Mouse (Mus musculus): Measurements from ENCODE around the gene Styxl1. TPM values are rescaled to one million over a fixed set of nuclear protein-coding genes. Genes with fewer than 3 reads are reported as not detected.

Gene Styxl1
- polyA plus RNA-seq, 1 experiment from 2014 or later = 0.50 TPM

- no peak overlapping the region for H3K4me2 ChIP-seq
- no peak overlapping the region for H3K27ac ChIP-seq
- H3K4me3 ChIP-seq = no peak overlapping the region
- H3K36me3 ChIP-seq (replicated peaks) = peaks cover 5% of the 10 kb centered on the region; the same call in 1 of the 2 replicates
- H3K9me3 ChIP-seq = no peaks in the 10 kb centered on the region
- no peak for ATAC-seq (replicated peaks)
- H3K27me3 ChIP-seq (replicated peaks) = no peaks in the 10 kb centered on the region
- H3K9ac ChIP-seq = no peak overlapping the region
- WGBS = 96% methylated on average over 8 of the region's 8 CpGs
- H3K4me1 ChIP-seq = peaks cover 19% of the 10 kb centered on the region
Measured at GRCm38 (mm10) chr5:135721076-135721475, 57.1 kb downstream of the Styxl1 start.

GRCm38 (mm10) chr5:135720121-135720520 is 58.1 kb downstream of the Styxl1 start:
- WGBS = 78% methylated on average over 3 of the region's 3 CpGs
- peaks cover 5% of the 10 kb centered on the region; the same call in 1 of the 2 replicates for H3K36me3 ChIP-seq (replicated peaks)
- no peak for ATAC-seq (replicated peaks)
- H3K27ac ChIP-seq = no peak overlapping the region
- no peak overlapping the region for H3K4me2 ChIP-seq
- H3K27me3 ChIP-seq (replicated peaks) = no peaks in the 10 kb centered on the region
- no peaks in the 10 kb centered on the region for H3K9me3 ChIP-seq
- H3K9ac ChIP-seq = no peak overlapping the region
- H3K4me1 ChIP-seq = peaks cover 10% of the 10 kb centered on the region
- no peak overlapping the region for H3K4me3 ChIP-seq

GRCm38 (mm10) chr5:135719586-135720120 is 58.5 kb downstream of the Styxl1 start:
- Histone ChIP-seq H3K9ac (no peak overlapping the region), H3K27me3 (replicated peaks) (no peaks in the 10 kb centered on the region), H3K4me1 (peaks cover 5% of the 10 kb centered on the region), H3K27ac (no peak overlapping the region), H3K36me3 (replicated peaks) (peaks cover 5% of the 10 kb centered on the region; the same call in 1 of the 2 replicates), H3K4me3 (no peak overlapping the region), H3K4me2 (no peak overlapping the region), H3K9me3 (no peaks in the 10 kb centered on the region)
- no peak for ATAC-seq (replicated peaks)
- WGBS = 86% methylated on average over 10 of the region's 10 CpGs

- H3K36me3 ChIP-seq (replicated peaks) = peaks cover 5% of the 10 kb centered on the region; the same call in 1 of the 2 replicates
- H3K27ac ChIP-seq = no peak overlapping the region
- H3K4me1 ChIP-seq = 0 out of 2 replicates have a peak, but pooled peaks cover 2% of the 10 kb centered on the region
- no peaks in the 10 kb centered on the region for H3K27me3 ChIP-seq (replicated peaks)
- no peak overlapping the region for H3K4me3 ChIP-seq
- no peak for ATAC-seq (replicated peaks)
- no peak overlapping the region for H3K4me2 ChIP-seq
- no peak overlapping the region for H3K9ac ChIP-seq
- 59% methylated on average over 10 of the region's 10 CpGs for WGBS
- H3K9me3 ChIP-seq = no peaks in the 10 kb centered on the region
Measured at GRCm38 (mm10) chr5:135715624-135716023, 62.6 kb downstream of the Styxl1 start.

GRCm38 (mm10) chr5:135713441-135714218 is 64.6 kb downstream of the Styxl1 start:
- Histone ChIP-seq H3K9me3 (no peaks in the 10 kb centered on the region), H3K27ac (no peak overlapping the region), H3K4me2 (no peak overlapping the region), H3K27me3 (replicated peaks) (no peaks in the 10 kb centered on the region), H3K4me3 (no peak overlapping the region), H3K36me3 (replicated peaks) (peaks cover 5% of the 10 kb centered on the region; the same call in 1 of the 2 replicates), H3K4me1 (0 out of 2 replicates have a peak, but pooled peaks cover 2% of the 10 kb centered on the region), H3K9ac (no peak overlapping the region)
- no peak for ATAC-seq (replicated peaks)
- WGBS = 81% methylated on average over 16 of the region's 16 CpGs

- Histone ChIP-seq H3K4me2 (no peak overlapping the region), H3K36me3 (replicated peaks) (peaks cover 5% of the 10 kb centered on the region; the same call in 1 of the 2 replicates), H3K9me3 (no peaks in the 10 kb centered on the region), H3K4me3 (no peak overlapping the region), H3K27ac (no peak overlapping the region), H3K9ac (no peak overlapping the region), H3K27me3 (replicated peaks) (no peaks in the 10 kb centered on the region), H3K4me1 (0 out of 2 replicates have a peak, but pooled peaks cover 2% of the 10 kb centered on the region)
- 72% methylated on average over 4 of the region's 4 CpGs for WGBS
- ATAC-seq (replicated peaks) = no peak
Measured at GRCm38 (mm10) chr5:135712803-135713202, 65.4 kb downstream of the Styxl1 start.

GRCm38 (mm10) chr5:135711582-135712355 is 66.4 kb downstream of the Styxl1 start:
- Histone ChIP-seq H3K9me3 (no peaks in the 10 kb centered on the region), H3K4me3 (no peak overlapping the region), H3K36me3 (replicated peaks) (no peaks in the 10 kb centered on the region), H3K27me3 (replicated peaks) (no peaks in the 10 kb centered on the region), H3K4me1 (0 out of 2 replicates have a peak, but pooled peaks cover 2% of the 10 kb centered on the region), H3K4me2 (no peak overlapping the region), H3K9ac (no peak overlapping the region), H3K27ac (no peak overlapping the region)
- ATAC-seq (replicated peaks) = no peak
- WGBS = 92% methylated on average over 13 of the region's 13 CpGs

- H3K9ac ChIP-seq = no peak overlapping the region
- 0 out of 2 replicates have a peak, but pooled peaks cover 2% of the 10 kb centered on the region for H3K4me1 ChIP-seq
- no peaks in the 10 kb centered on the region for H3K9me3 ChIP-seq
- H3K27me3 ChIP-seq (replicated peaks) = no peaks in the 10 kb centered on the region
- no peak for ATAC-seq (replicated peaks)
- H3K4me3 ChIP-seq = no peak overlapping the region
- 83% methylated on average over 7 of the region's 7 CpGs for WGBS
- no peaks in the 10 kb centered on the region for H3K36me3 ChIP-seq (replicated peaks)
- H3K4me2 ChIP-seq = no peak overlapping the region
- H3K27ac ChIP-seq = no peak overlapping the region
Measured at GRCm38 (mm10) chr5:135710599-135711214, 67.5 kb downstream of the Styxl1 start.

- no peaks in the 10 kb centered on the region for H3K9me3 ChIP-seq
- H3K4me2 ChIP-seq = no peak overlapping the region
- no peak overlapping the region for H3K4me3 ChIP-seq
- WGBS = 94% methylated on average over 5 of the region's 5 CpGs
- H3K4me1 ChIP-seq = 0 out of 2 replicates have a peak, but pooled peaks cover 2% of the 10 kb centered on the region
- no peak for ATAC-seq (replicated peaks)
- H3K27ac ChIP-seq = no peak overlapping the region
- no peaks in the 10 kb centered on the region for H3K27me3 ChIP-seq (replicated peaks)
- H3K9ac ChIP-seq = no peak overlapping the region
- H3K36me3 ChIP-seq (replicated peaks) = no peaks in the 10 kb centered on the region
Measured at GRCm38 (mm10) chr5:135709716-135710115, 68.5 kb downstream of the Styxl1 start.

GRCm38 (mm10) chr5:135707855-135708254 is 70.3 kb downstream of the Styxl1 start:
- Histone ChIP-seq H3K4me3 (no peak overlapping the region), H3K36me3 (replicated peaks) (no peaks in the 10 kb centered on the region), H3K4me1 (0 out of 2 replicates have a peak, but pooled peaks cover 3% of the 10 kb centered on the region), H3K9me3 (no peaks in the 10 kb centered on the region), H3K4me2 (no peak overlapping the region), H3K27ac (no peak overlapping the region), H3K9ac (no peak overlapping the region), H3K27me3 (replicated peaks) (no peaks in the 10 kb centered on the region)
- 67% methylated on average over 1 of the region's 1 CpGs for WGBS
- no peak for ATAC-seq (replicated peaks)

- no peak for ATAC-seq (replicated peaks)
- H3K4me1 ChIP-seq = 0 out of 2 replicates have a peak, but pooled peaks cover 3% of the 10 kb centered on the region
- WGBS = 96% methylated on average over 13 of the region's 13 CpGs
- no peaks in the 10 kb centered on the region for H3K9me3 ChIP-seq
- no peak overlapping the region for H3K4me2 ChIP-seq
- H3K27me3 ChIP-seq (replicated peaks) = no peaks in the 10 kb centered on the region
- no peak overlapping the region for H3K4me3 ChIP-seq
- H3K27ac ChIP-seq = no peak overlapping the region
- H3K36me3 ChIP-seq (replicated peaks) = no peaks in the 10 kb centered on the region
- H3K9ac ChIP-seq = no peak overlapping the region
Measured at GRCm38 (mm10) chr5:135707039-135707438, 71.1 kb downstream of the Styxl1 start.

- Histone ChIP-seq H3K4me1 (0 out of 2 replicates have a peak, but pooled peaks cover 3% of the 10 kb centered on the region), H3K4me2 (no peak overlapping the region), H3K27me3 (replicated peaks) (no peaks in the 10 kb centered on the region), H3K4me3 (no peak overlapping the region), H3K9me3 (no peaks in the 10 kb centered on the region), H3K9ac (no peak overlapping the region), H3K27ac (no peak overlapping the region), H3K36me3 (replicated peaks) (no peaks in the 10 kb centered on the region)
- WGBS = 93% methylated on average over 4 of the region's 4 CpGs
- no peak for ATAC-seq (replicated peaks)
Measured at GRCm38 (mm10) chr5:135705383-135705782, 72.8 kb downstream of the Styxl1 start.

Data from midbrain, embryonic 15.5 days (tissue).